Mouse (Mus musculus): ENCODE measurements around the gene Fam186b.
A peak's percentile ranks its signal among the peaks of the same experiment; 100 is the strongest.
"Not testable (repeated sequence)": the region's sequence is repeated elsewhere in the genome, so short reads cannot be mapped to it uniquely, and the experiment has no call there.

Fam186b gene

GRCm38 (mm10) chr15:99259730-99260252 lies 35.9 kb downstream of the Fam186b start:
- DNase-seq (ENCODE audit: low spot score in 2 of 2): peak; percentile 72 to 73

GRCm38 (mm10) chr15:99259167-99259729 lies 36.4 kb downstream of the Fam186b start:
- no peak for DNase-seq (ENCODE audit: low spot score in 2 of 2)

- DNase-seq (ENCODE audit: low spot score in 2 of 2): no peak
These were observed 40.4 kb downstream of the Fam186b start for GRCm38 (mm10) chr15:99255241-99255749.

GRCm38 (mm10) chr15:99254477-99255005 lies 41.1 kb downstream of the Fam186b start:
- no peak for DNase-seq (ENCODE audit: low spot score in 2 of 2)

GRCm38 (mm10) chr15:99253772-99254171 lies 41.9 kb downstream of the Fam186b start:
- no peak for DNase-seq (ENCODE audit: low spot score in 2 of 2)

GRCm38 (mm10) chr15:99253175-99253479 lies 42.6 kb downstream of the Fam186b start:
- not testable (repeated sequence) for DNase-seq (ENCODE audit: low spot score in 2 of 2)

GRCm38 (mm10) chr15:99252381-99253174 lies 43.1 kb downstream of the Fam186b start:
- no peak for DNase-seq (ENCODE audit: low spot score in 2 of 2)

GRCm38 (mm10) chr15:99251626-99252380 lies 43.9 kb downstream of the Fam186b start, which contains the start of gene Mcrs1:
Gene Mcrs1, minus strand, starts transcription at chr15:99251961.
- peak; percentile 93 to 97 for DNase-seq (ENCODE audit: low spot score in 2 of 2)

- DNase-seq (ENCODE audit: low spot score in 2 of 2): not testable (repeated sequence)
These were observed 44.6 kb downstream of the Fam186b start for GRCm38 (mm10) chr15:99251111-99251510.

GRCm38 (mm10) chr15:99249938-99250337 lies 45.8 kb downstream of the Fam186b start:
- no peak for DNase-seq (ENCODE audit: low spot score in 2 of 2)

GRCm38 (mm10) chr15:99248972-99249371 lies 46.7 kb downstream of the Fam186b start:
- no peak for DNase-seq (ENCODE audit: low spot score in 2 of 2)

- DNase-seq (ENCODE audit: low spot score in 2 of 2): not testable (repeated sequence)
These were observed 49.0 kb downstream of the Fam186b start for GRCm38 (mm10) chr15:99246736-99247135.

- no peak for DNase-seq (ENCODE audit: low spot score in 2 of 2)
These were observed 53.6 kb downstream of the Fam186b start for GRCm38 (mm10) chr15:99242045-99242444.

GRCm38 (mm10) chr15:99241249-99241648 lies 54.4 kb downstream of the Fam186b start:
- no peak for DNase-seq (ENCODE audit: low spot score in 2 of 2)

GRCm38 (mm10) chr15:99240129-99240528 lies 55.6 kb downstream of the Fam186b start:
- DNase-seq (ENCODE audit: low spot score in 2 of 2): no peak

- DNase-seq (ENCODE audit: low spot score in 2 of 2): no peak
These were observed 57.7 kb downstream of the Fam186b start for GRCm38 (mm10) chr15:99238006-99238405.

GRCm38 (mm10) chr15:99234326-99235010 lies 61.2 kb downstream of the Fam186b start:
- no peak for DNase-seq (ENCODE audit: low spot score in 2 of 2)

GRCm38 (mm10) chr15:99233719-99234118 lies 62.0 kb downstream of the Fam186b start:
- peak in 1 of 2 experiments; percentile 43 for DNase-seq (ENCODE audit: low spot score in 2 of 2)

GRCm38 (mm10) chr15:99231998-99232397 lies 63.7 kb downstream of the Fam186b start:
- no peak for DNase-seq (ENCODE audit: low spot score in 2 of 2)

GRCm38 (mm10) chr15:99226090-99226489 lies 69.6 kb downstream of the Fam186b start:
- no peak for DNase-seq (ENCODE audit: low spot score in 2 of 2)
